Mouse (Mus musculus): ENCODE data around the gene Slc2a13. TPM values are rescaled to one million over a fixed set of nuclear protein-coding genes. Genes with fewer than 3 reads are reported as not detected.

The Slc2a13 gene
- polyA plus RNA-seq, 1 experiment from 2014 or later = 3.8 TPM

GRCm38 (mm10) chr15:91526876-91527275 lies 46.2 kb downstream of the Slc2a13 start:
- Histone ChIP-seq H3K4me3 (ENCODE audit: low read depth, low read length) (no peak overlapping the region), H3K4me1 (ENCODE audit: control insufficient read depth, insufficient read depth, low read length) (no peaks in the 10 kb centered on the region), H3K27me3 (ENCODE audit: control insufficient read depth, insufficient read depth, low read depth, low read length) (no peaks in the 10 kb centered on the region), H3K9ac (ENCODE audit: low read depth, low read length) (no peak overlapping the region), H3K9me3 (replicated peaks; ENCODE audit: control insufficient read depth, low read length, poor library complexity, severe bottlenecking) (no peaks in the 10 kb centered on the region), H3K36me3 (ENCODE audit: control insufficient read depth, insufficient read depth, low read length) (no peaks in the 10 kb centered on the region), H3K4me2 (ENCODE audit: low read length) (no peak overlapping the region), H3K27ac (ENCODE audit: low read length) (no peak overlapping the region)
- ATAC-seq = no peak
- WGBS = 88% methylated on average over 2 of the region's 2 CpGs

DNA sequence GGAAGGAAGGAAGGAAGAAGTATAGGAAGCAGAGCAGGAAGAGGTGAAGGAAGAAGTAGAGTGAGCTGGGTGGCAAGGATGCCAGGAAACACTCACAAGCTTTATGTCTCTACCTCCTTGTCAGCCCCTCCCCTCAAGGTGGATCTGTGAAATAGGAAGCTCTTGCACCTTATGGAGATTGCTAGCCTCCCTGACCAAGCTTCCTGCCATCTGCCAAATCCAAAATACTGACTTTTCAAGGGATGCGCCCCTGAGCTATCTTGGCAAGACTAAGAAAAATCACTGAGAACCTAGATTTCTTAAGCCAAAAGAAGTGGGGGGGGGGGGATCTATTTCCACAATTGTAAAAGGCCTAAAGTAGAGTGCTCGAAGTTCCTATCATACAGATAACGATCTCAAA lies 46.9 kb downstream of the Slc2a13 start:
- no peaks in the 10 kb centered on the region for H3K36me3 ChIP-seq (ENCODE audit: control insufficient read depth, insufficient read depth, low read length)
- no peak for ATAC-seq
- no peak overlapping the region for H3K27ac ChIP-seq (ENCODE audit: low read length)
- H3K4me1 ChIP-seq (ENCODE audit: control insufficient read depth, insufficient read depth, low read length) = no peaks in the 10 kb centered on the region
- no peaks in the 10 kb centered on the region for H3K9me3 ChIP-seq (replicated peaks; ENCODE audit: control insufficient read depth, low read length, poor library complexity, severe bottlenecking)
- H3K4me3 ChIP-seq (ENCODE audit: low read depth, low read length) = no peak overlapping the region
- H3K4me2 ChIP-seq (ENCODE audit: low read length) = no peak overlapping the region
- no peaks in the 10 kb centered on the region for H3K27me3 ChIP-seq (ENCODE audit: control insufficient read depth, insufficient read depth, low read depth, low read length)
- 90% methylated on average over 3 of the region's 3 CpGs for WGBS
- no peak overlapping the region for H3K9ac ChIP-seq (ENCODE audit: low read depth, low read length)

- no peaks in the 10 kb centered on the region for H3K36me3 ChIP-seq (ENCODE audit: control insufficient read depth, insufficient read depth, low read length)
- no peaks in the 10 kb centered on the region for H3K9me3 ChIP-seq (replicated peaks; ENCODE audit: control insufficient read depth, low read length, poor library complexity, severe bottlenecking)
- no peak overlapping the region for H3K4me2 ChIP-seq (ENCODE audit: low read length)
- 57% methylated on average over 10 of the region's 10 CpGs for WGBS
- ATAC-seq = no peak
- H3K4me1 ChIP-seq (ENCODE audit: control insufficient read depth, insufficient read depth, low read length) = no peaks in the 10 kb centered on the region
- H3K4me3 ChIP-seq (ENCODE audit: low read depth, low read length) = no peak overlapping the region
- no peak overlapping the region for H3K9ac ChIP-seq (ENCODE audit: low read depth, low read length)
- H3K27ac ChIP-seq (ENCODE audit: low read length) = no peak overlapping the region
- no peaks in the 10 kb centered on the region for H3K27me3 ChIP-seq (ENCODE audit: control insufficient read depth, insufficient read depth, low read depth, low read length)
Observed at GRCm38 (mm10) chr15:91524451-91524850, 48.6 kb downstream of the Slc2a13 start.

- Histone ChIP-seq H3K9ac (ENCODE audit: low read depth, low read length) (no peak overlapping the region), H3K4me3 (ENCODE audit: low read depth, low read length) (no peak overlapping the region), H3K27ac (ENCODE audit: low read length) (no peak overlapping the region), H3K4me1 (ENCODE audit: control insufficient read depth, insufficient read depth, low read length) (peaks cover 7% of the 10 kb centered on the region; the same call in 1 of the 2 replicates), H3K4me2 (ENCODE audit: low read length) (no peak overlapping the region), H3K9me3 (replicated peaks; ENCODE audit: control insufficient read depth, low read length, poor library complexity, severe bottlenecking) (no peaks in the 10 kb centered on the region), H3K36me3 (ENCODE audit: control insufficient read depth, insufficient read depth, low read length) (no peaks in the 10 kb centered on the region), H3K27me3 (ENCODE audit: control insufficient read depth, insufficient read depth, low read depth, low read length) (no peaks in the 10 kb centered on the region)
- 55% methylated on average over 6 of the region's 6 CpGs for WGBS
- ATAC-seq = no peak
Observed at GRCm38 (mm10) chr15:91503291-91503690, 69.8 kb downstream of the Slc2a13 start.

DNA sequence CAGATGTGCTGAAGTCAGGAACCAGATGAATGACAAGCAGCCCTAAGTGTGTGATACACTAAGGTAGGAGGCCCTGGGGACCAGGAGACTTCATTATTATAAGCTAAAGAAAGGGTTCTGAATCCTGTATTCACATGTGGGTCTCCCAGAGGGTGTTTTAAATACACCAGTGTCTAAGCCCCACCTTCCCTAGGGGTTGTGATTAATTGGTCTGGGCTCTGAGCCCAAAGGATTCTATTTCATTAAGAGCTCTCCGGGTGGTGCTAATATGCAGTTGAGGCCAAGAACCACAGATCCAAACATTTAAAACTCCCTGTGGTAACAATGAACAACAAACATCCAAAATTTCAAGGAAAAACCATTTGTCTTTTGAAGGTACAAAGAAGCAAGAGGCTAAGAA lies 70.4 kb downstream of the Slc2a13 start:
- WGBS = 24% methylated on average over 1 of the region's 1 CpGs
- Histone ChIP-seq H3K9me3 (replicated peaks; ENCODE audit: control insufficient read depth, low read length, poor library complexity, severe bottlenecking) (no peaks in the 10 kb centered on the region), H3K9ac (ENCODE audit: low read depth, low read length) (no peak overlapping the region), H3K4me1 (ENCODE audit: control insufficient read depth, insufficient read depth, low read length) (peaks cover 7% of the 10 kb centered on the region; the same call in 1 of the 2 replicates), H3K27me3 (ENCODE audit: control insufficient read depth, insufficient read depth, low read depth, low read length) (no peaks in the 10 kb centered on the region), H3K36me3 (ENCODE audit: control insufficient read depth, insufficient read depth, low read length) (no peaks in the 10 kb centered on the region), H3K4me3 (ENCODE audit: low read depth, low read length) (no peak overlapping the region), H3K4me2 (ENCODE audit: low read length) (no peak overlapping the region), H3K27ac (ENCODE audit: low read length) (no peak overlapping the region)
- ATAC-seq = no peak

- ATAC-seq = no peak
- WGBS = 82% methylated on average over 9 of the region's 9 CpGs
- no peak overlapping the region for H3K4me2 ChIP-seq (ENCODE audit: low read length)
Observed at GRCm38 (mm10) chr15:91502235-91502634, 70.8 kb downstream of the Slc2a13 start.

GRCm38 (mm10) chr15:91495014-91495413 lies 78.0 kb downstream of the Slc2a13 start:
- H3K4me1 ChIP-seq (ENCODE audit: control insufficient read depth, insufficient read depth, low read length) = no peaks in the 10 kb centered on the region
- no peaks in the 10 kb centered on the region for H3K27me3 ChIP-seq (ENCODE audit: control insufficient read depth, insufficient read depth, low read depth, low read length)
- H3K36me3 ChIP-seq (ENCODE audit: control insufficient read depth, insufficient read depth, low read length) = no peaks in the 10 kb centered on the region
- WGBS = 92% methylated on average over 4 of the region's 4 CpGs
- ATAC-seq = no peak
- H3K27ac ChIP-seq (ENCODE audit: low read length) = no peak overlapping the region
- no peak overlapping the region for H3K9ac ChIP-seq (ENCODE audit: low read depth, low read length)
- no peaks in the 10 kb centered on the region for H3K9me3 ChIP-seq (replicated peaks; ENCODE audit: control insufficient read depth, low read length, poor library complexity, severe bottlenecking)
- no peak overlapping the region for H3K4me2 ChIP-seq (ENCODE audit: low read length)
- no peak overlapping the region for H3K4me3 ChIP-seq (ENCODE audit: low read depth, low read length)

More at GRCm38 (mm10) chr15:91502235-91502634, 70.8 kb downstream of the Slc2a13 start:
- Histone ChIP-seq H3K4me1 (ENCODE audit: control insufficient read depth, insufficient read depth, low read length) (peaks cover 7% of the 10 kb centered on the region; the same call in 1 of the 2 replicates), H3K9me3 (replicated peaks; ENCODE audit: control insufficient read depth, low read length, poor library complexity, severe bottlenecking) (no peaks in the 10 kb centered on the region), H3K36me3 (ENCODE audit: control insufficient read depth, insufficient read depth, low read length) (no peaks in the 10 kb centered on the region), H3K4me3 (ENCODE audit: low read depth, low read length) (no peak overlapping the region), H3K27ac (ENCODE audit: low read length) (no peak overlapping the region), H3K27me3 (ENCODE audit: control insufficient read depth, insufficient read depth, low read depth, low read length) (no peaks in the 10 kb centered on the region), H3K9ac (ENCODE audit: low read depth, low read length) (no peak overlapping the region)

GRCm38 (mm10) chr15:91479924-91480615 lies 93.0 kb downstream of the Slc2a13 start:
- 90% methylated on average over 14 of the region's 14 CpGs for WGBS
- Histone ChIP-seq H3K4me1 (ENCODE audit: control insufficient read depth, insufficient read depth, low read length) (no peaks in the 10 kb centered on the region), H3K4me3 (ENCODE audit: low read depth, low read length) (no peak overlapping the region), H3K4me2 (ENCODE audit: low read length) (no peak overlapping the region), H3K27me3 (ENCODE audit: control insufficient read depth, insufficient read depth, low read depth, low read length) (no peaks in the 10 kb centered on the region), H3K27ac (ENCODE audit: low read length) (no peak overlapping the region), H3K9me3 (replicated peaks; ENCODE audit: control insufficient read depth, low read length, poor library complexity, severe bottlenecking) (peaks cover 4% of the 10 kb centered on the region), H3K36me3 (ENCODE audit: control insufficient read depth, insufficient read depth, low read length) (no peaks in the 10 kb centered on the region), H3K9ac (ENCODE audit: low read depth, low read length) (no peak overlapping the region)
- no peak for ATAC-seq

- Histone ChIP-seq H3K4me2 (ENCODE audit: low read length) (no peak overlapping the region), H3K4me1 (ENCODE audit: control insufficient read depth, insufficient read depth, low read length) (no peaks in the 10 kb centered on the region), H3K27ac (ENCODE audit: low read length) (no peak overlapping the region), H3K9ac (ENCODE audit: low read depth, low read length) (no peak overlapping the region), H3K4me3 (ENCODE audit: low read depth, low read length) (no peak overlapping the region), H3K27me3 (ENCODE audit: control insufficient read depth, insufficient read depth, low read depth, low read length) (no peaks in the 10 kb centered on the region), H3K9me3 (replicated peaks; ENCODE audit: control insufficient read depth, low read length, poor library complexity, severe bottlenecking) (peaks cover 5% of the 10 kb centered on the region; the same call in 1 of the 2 replicates), H3K36me3 (ENCODE audit: control insufficient read depth, insufficient read depth, low read length) (no peaks in the 10 kb centered on the region)
- ATAC-seq = no peak
- 40% methylated on average over 5 of the region's 5 CpGs for WGBS
Observed at GRCm38 (mm10) chr15:91477766-91478165, 95.3 kb downstream of the Slc2a13 start.
